Mouse (Mus musculus): ENCODE data around the gene Ppp1r35. TPM values are rescaled to one million over a fixed set of nuclear protein-coding genes. Genes with fewer than 3 reads are reported as not detected.

Gene Ppp1r35
- total RNA-seq, 2 experiments from 2014 or later: 6.2 to 7.7 TPM

DNA sequence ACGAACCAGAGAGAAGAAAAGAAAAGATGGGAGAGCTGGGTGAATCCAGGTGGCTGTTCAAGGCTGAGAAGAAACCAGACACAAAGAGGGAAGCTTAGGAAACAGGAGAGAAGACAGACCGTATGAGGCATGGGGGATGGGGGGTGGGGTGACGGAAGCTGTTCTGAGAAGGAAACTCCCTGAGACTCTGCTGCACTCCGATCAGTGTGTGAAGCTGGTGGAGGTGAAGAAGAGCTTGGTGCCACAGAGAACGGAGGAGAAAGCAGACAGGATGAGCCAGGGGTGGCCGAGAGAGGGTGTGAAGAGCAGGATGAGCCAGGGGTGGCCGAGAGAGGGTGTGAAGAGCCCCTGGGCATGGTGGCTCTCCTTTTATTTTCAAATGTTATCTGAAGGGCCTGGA lies 47.8 kb downstream of the Ppp1r35 start:
- DNase-seq (ENCODE audit: low spot score): no peak

DNA sequence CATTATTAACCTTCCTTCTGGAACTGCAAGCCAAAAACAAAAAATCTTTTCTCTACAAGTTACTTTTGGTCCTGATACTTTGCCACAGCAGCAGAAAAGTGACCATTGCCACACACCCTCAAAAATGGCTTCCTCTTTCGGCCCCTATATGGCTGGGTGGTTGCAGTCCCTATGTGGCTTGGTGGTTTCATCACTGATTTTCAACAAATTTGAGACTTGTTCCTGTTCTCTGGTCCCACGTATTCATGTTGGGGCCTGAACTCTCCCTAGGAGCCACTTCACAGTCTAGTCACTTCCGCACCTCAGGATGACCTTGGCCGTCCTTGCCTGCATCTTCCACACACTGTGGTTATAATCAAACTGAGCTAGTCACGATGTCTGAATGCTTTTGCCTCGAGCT lies 50.0 kb downstream of the Ppp1r35 start:
- no peak for DNase-seq (ENCODE audit: low spot score)

Other genes with a start within 250 kb of the Ppp1r35 start
- not detected for gene Epo, start 245.6 kb upstream of the Ppp1r35 start, total RNA-seq (2021)
- gene Gnb2, start 245.3 kb upstream of the Ppp1r35 start, total RNA-seq (2021): 100 to 1,000 TPM; 111 to 134 TPM
- gene Actl6b, start 225.3 kb upstream of the Ppp1r35 start, total RNA-seq (2021): not detected
- under 1 TPM in 1 of 2 experiments, not detected in 1; 0.36 TPM for gene Tfr2, start 209.0 kb upstream of the Ppp1r35 start, total RNA-seq (2021)
- gene Mospd3, start 177.8 kb upstream of the Ppp1r35 start, total RNA-seq (2021): 1 to 10 TPM; 8.8 to 8.9 TPM
- gene Pcolce, start 165.1 kb upstream of the Ppp1r35 start, total RNA-seq (2021): 10 to 100 TPM; 31.2 to 44.1 TPM
- under 1 TPM in 1 of 2 experiments, not detected in 1; 0.21 TPM for gene Fbxo24, start 149.8 kb upstream of the Ppp1r35 start, total RNA-seq (2021)
- 10 to 100 TPM; 15.0 to 18.0 TPM for gene Lrch4, start 149.7 kb upstream of the Ppp1r35 start, total RNA-seq (2021)
- gene Gm20605, start 149.7 kb upstream of the Ppp1r35 start, total RNA-seq (2021): 1 to 10 TPM; 1.0 to 2.2 TPM
- 1 to 10 TPM; 2.6 to 3.0 TPM for gene Sap25, start 137.5 kb upstream of the Ppp1r35 start, total RNA-seq (2021)
- under 1 TPM; 0.59 to 0.90 TPM for gene Irs3, start 133.1 kb upstream of the Ppp1r35 start, total RNA-seq (2021)
- gene Agfg2, start 94.1 kb upstream of the Ppp1r35 start, total RNA-seq (2021): 1 to 10 TPM; 5.9 to 7.5 TPM
- under 1 TPM; 0.21 to 0.28 TPM for gene Nyap1, start 37.2 kb upstream of the Ppp1r35 start, total RNA-seq (2021)
- 10 to 100 TPM; 53.0 to 68.0 TPM for gene Tsc22d4, start 33.1 kb upstream of the Ppp1r35 start, total RNA-seq (2021)
- gene Mepce, start 8.8 kb downstream of the Ppp1r35 start, total RNA-seq (2021): 10 to 100 TPM; 24.1 to 26.1 TPM
- gene Zcwpw1, start 8.9 kb downstream of the Ppp1r35 start, total RNA-seq (2021): under 1 TPM; 0.14 to 0.26 TPM
- gene Pilra, start 57.4 kb downstream of the Ppp1r35 start, total RNA-seq (2021): under 1 TPM; 0.16 to 0.28 TPM
- gene Pilrb1, start 79.3 kb downstream of the Ppp1r35 start, total RNA-seq (2021): under 1 TPM in 1 of 2 experiments, not detected in 1; 0.17 TPM
- not detected for gene Pilrb2, start 93.0 kb downstream of the Ppp1r35 start, total RNA-seq (2021)
- under 1 TPM in 1 of 2 experiments, not detected in 1; 0.14 TPM for gene Cyp3a13, start 142.8 kb downstream of the Ppp1r35 start, total RNA-seq (2021)
- under 1 TPM; 0.38 to 0.59 TPM for gene Gjc3, start 184.2 kb downstream of the Ppp1r35 start, total RNA-seq (2021)
- gene Azgp1, start 202.7 kb downstream of the Ppp1r35 start, total RNA-seq (2021): under 1 TPM in 1 of 2 experiments, not detected in 1; 0.52 TPM
- not detected for gene Smok3a, start 242.4 kb downstream of the Ppp1r35 start, total RNA-seq (2021)
- gene Smok3b, start 242.6 kb downstream of the Ppp1r35 start, total RNA-seq (2021): not detected

All from gastrocnemius, adult 18-20 months (tissue).